Mouse (Mus musculus) gastrocnemius, postnatal 14 days (tissue): ENCODE data around the gene Irx3. TPM values are rescaled to one million over a fixed set of nuclear protein-coding genes. Genes with fewer than 3 reads are reported as not detected.
A peak's percentile ranks its signal among the peaks of the same experiment; 100 is the strongest.

Experiments
- DNase-seq: peaks from one replicate; pipeline ENCODE4 v3.0.0; 2021; ENCODE audit warnings: mixed read lengths
- intact Hi-C: fragments of 180-260 bp; cut with DNase I; formaldehyde crosslinking; loops from one replicate; pipeline ENCODE4 v1.15.1; 2025; ENCODE audit warnings: low total_unique reads
- total RNA-seq, 2 experiments: library from RNA; stranded (reverse); gene quantifications; 2 replicates each; pipeline ENCODE4 v1.2.3; 2021

The Irx3 gene
- total RNA-seq, 2 experiments from 2014 or later: 0.29 to 0.35 TPM

- intact Hi-C loops: loop anchor here (5.0 kb wide), 1 partner anchor 549 kb away; no protein-coding TSS in a partner anchor
- DNase-seq: no peak
Observed at GRCm38 (mm10) chr8:91803515-91804402, 1.9 kb upstream of the Irx3 start.

GRCm38 (mm10) chr8:91802401-91803322 is 795 bp upstream of the Irx3 start:
- no peak for DNase-seq
- intact Hi-C loops: loop anchor here (5.0 kb wide), 1 partner anchor 550 kb away; no protein-coding TSS in a partner anchor

GRCm38 (mm10) chr8:91801241-91801811 is 541 bp downstream of the Irx3 start:
- intact Hi-C loops: loop anchor here (5.0 kb wide), 1 partner anchor 551 kb away; no protein-coding TSS in a partner anchor
- DNase-seq: peak; percentile 35

GRCm38 (mm10) chr8:91800523-91801240 is 1.2 kb downstream of the Irx3 start:
- intact Hi-C loops: loop anchor here (5.0 kb wide), 1 partner anchor 552 kb away; no protein-coding TSS in a partner anchor
- no peak for DNase-seq

GRCm38 (mm10) chr8:91799681-91800522 is 2.0 kb downstream of the Irx3 start:
- peak; percentile 54 for DNase-seq
- intact Hi-C loops: loop anchor here (5.0 kb wide), 3 partner anchors 268 to 567 kb away; no protein-coding TSS in a partner anchor

GRCm38 (mm10) chr8:91799016-91799581 is 2.8 kb downstream of the Irx3 start:
- DNase-seq: no peak
- intact Hi-C loops: loop anchor here (5.0 kb wide), 2 partner anchors 267 to 568 kb away; no protein-coding TSS in a partner anchor

GRCm38 (mm10) chr8:91797626-91798271 is 4.1 kb downstream of the Irx3 start:
- peak; percentile 63 for DNase-seq
- intact Hi-C loops: loop anchor here (5.0 kb wide), 2 partner anchors 265 to 570 kb away; no protein-coding TSS in a partner anchor

- no peak for DNase-seq
- intact Hi-C loops: no loop called here
Observed at GRCm38 (mm10) chr8:91793846-91794245, 8.0 kb downstream of the Irx3 start.

GRCm38 (mm10) chr8:91787194-91787895 is 14.5 kb downstream of the Irx3 start:
- no peak for DNase-seq
- intact Hi-C loops: no loop called here

- no peak for DNase-seq
- intact Hi-C loops: no loop called here
Observed at GRCm38 (mm10) chr8:91782940-91783339, 18.9 kb downstream of the Irx3 start.

- no peak for DNase-seq
- intact Hi-C loops: no loop called here
Observed at GRCm38 (mm10) chr8:91782201-91782600, 19.7 kb downstream of the Irx3 start.

- intact Hi-C loops: no loop called here
Observed at GRCm38 (mm10) chr8:91780648-91781047, 21.2 kb downstream of the Irx3 start.

GRCm38 (mm10) chr8:91768857-91769256 is 33.0 kb downstream of the Irx3 start:
- intact Hi-C loops: no loop called here

More at GRCm38 (mm10) chr8:91780648-91781047, 21.2 kb downstream of the Irx3 start:
- no peak for DNase-seq

GRCm38 (mm10) chr8:91765411-91766034 is 36.3 kb downstream of the Irx3 start:
- intact Hi-C loops: no loop called here

More at GRCm38 (mm10) chr8:91768857-91769256, 33.0 kb downstream of the Irx3 start:
- peak; percentile 16 for DNase-seq

GRCm38 (mm10) chr8:91755566-91755965 is 46.3 kb downstream of the Irx3 start:
- DNase-seq: no peak
- intact Hi-C loops: no loop called here

More at GRCm38 (mm10) chr8:91765411-91766034, 36.3 kb downstream of the Irx3 start:
- DNase-seq: no peak

GRCm38 (mm10) chr8:91755062-91755461 is 46.8 kb downstream of the Irx3 start:
- intact Hi-C loops: no loop called here
- DNase-seq: no peak
